Mouse (Mus musculus) gastrocnemius, postnatal 36 days (tissue): Measurements from ENCODE around the gene Dpm2. TPM values are rescaled to one million over a fixed set of nuclear protein-coding genes. Genes with fewer than 3 reads are reported as not detected.

Experiments
- DNase-seq, 2 experiments: peaks; one replicate each; pipeline ENCODE4 v3.0.0; 2022
- intact Hi-C: fragments of 180-260 bp; cut with DNase I; formaldehyde crosslinking; loops from one replicate; pipeline ENCODE4 v1.15.1; 2025
- long read RNA-seq, 2 experiments: library from polyadenylated mRNA; stranded (forward); transcript quantifications; one replicate each; pipeline ENCODE4 v2.0.0; 2021
- total RNA-seq, 2 experiments: library from RNA; stranded (reverse); gene quantifications; 2 replicates each; pipeline ENCODE4 v1.2.3; 2021

The Dpm2 gene
- 10 to 100 TPM; 10.3 to 11.0 TPM for total RNA-seq
- long read RNA-seq, experiment 1, transcript Dpm2-201 (4 exons, 869 nt), result major isoform, 12 of 19 reads
- long read RNA-seq, experiment 1, partial matches to known transcripts, result 2 of 19 reads
- long read RNA-seq, experiment 1, other reads (novel, unspliced or antisense), result 3 of 19 reads
- long read RNA-seq, experiment 2, transcript Dpm2-201 (4 exons, 869 nt), result major isoform, 14 of 21 reads
- long read RNA-seq, experiment 2, partial matches to known transcripts, result 1 of 21 reads
- long read RNA-seq, experiment 2, other reads (novel, unspliced or antisense), result 6 of 21 reads

DNA sequence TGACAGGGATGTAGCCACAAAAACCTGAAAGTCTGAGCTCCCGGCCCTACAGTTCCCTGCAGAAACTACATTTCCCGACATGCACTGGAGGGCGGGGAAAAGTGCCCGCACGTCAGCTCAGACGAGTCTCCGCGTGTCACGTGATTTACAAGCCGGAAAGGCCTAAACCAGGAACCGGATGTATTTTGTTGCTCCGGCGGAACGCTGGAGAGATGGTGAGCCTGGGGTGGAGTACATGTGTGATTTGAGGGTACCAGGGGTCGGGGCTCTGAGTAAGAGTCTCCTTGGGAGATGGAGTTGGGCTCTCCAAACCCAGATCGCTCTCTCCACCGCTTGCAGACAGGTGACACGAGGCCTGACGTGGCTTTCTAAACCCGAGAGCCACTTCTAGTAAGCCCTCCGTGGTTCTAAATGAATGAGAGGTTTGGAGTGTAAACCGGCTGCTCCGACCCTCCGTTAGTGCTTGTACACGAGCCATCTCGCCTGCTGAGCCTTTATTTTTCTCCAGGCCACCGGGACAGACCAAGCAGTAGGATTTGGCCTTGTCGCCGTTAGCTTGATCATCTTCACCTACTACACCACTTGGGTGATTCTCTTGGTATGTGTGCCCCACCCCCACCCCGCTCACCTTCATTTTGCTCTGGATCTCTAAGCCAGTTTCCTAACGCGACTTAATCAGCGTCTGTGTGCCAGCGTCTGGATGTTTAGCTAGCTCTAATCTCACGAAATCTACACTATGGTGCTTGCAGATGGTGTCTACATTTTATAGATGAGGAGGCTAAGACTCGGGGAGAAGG is at the start of gene Dpm2:
Gene Dpm2 (plus strand): TSS at position 161 of the 797 bp plus-strand sequence.
- peak; percentile 80 to 87 for DNase-seq
- intact Hi-C loops, result no loop called here

DNA sequence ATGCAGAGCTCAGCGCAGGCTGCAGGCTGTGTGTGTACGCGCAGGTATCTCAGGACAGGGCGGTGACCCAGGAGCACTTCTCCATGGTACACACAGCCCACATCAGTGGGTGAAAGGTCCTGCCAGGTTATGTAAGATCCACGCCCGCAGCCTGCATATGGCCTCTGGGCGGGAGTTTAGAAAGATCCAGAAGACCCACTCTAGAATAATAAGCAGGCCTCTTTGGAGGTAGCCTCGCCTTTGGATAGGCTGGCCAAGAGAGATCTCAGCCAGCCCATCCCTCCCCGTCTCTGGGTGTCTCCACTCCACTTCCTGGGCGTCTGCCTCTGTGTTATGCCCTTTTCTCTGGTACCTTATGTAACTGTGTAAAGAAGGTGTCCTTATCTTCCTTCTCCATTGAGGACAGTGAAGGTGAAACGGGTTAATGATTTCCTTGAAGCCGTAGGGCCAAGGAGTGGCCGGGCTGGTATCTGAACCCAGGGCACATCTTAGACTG is 46.1 kb upstream of the Dpm2 start:
- DNase-seq, result no peak
- intact Hi-C loops, result no loop called here

DNA sequence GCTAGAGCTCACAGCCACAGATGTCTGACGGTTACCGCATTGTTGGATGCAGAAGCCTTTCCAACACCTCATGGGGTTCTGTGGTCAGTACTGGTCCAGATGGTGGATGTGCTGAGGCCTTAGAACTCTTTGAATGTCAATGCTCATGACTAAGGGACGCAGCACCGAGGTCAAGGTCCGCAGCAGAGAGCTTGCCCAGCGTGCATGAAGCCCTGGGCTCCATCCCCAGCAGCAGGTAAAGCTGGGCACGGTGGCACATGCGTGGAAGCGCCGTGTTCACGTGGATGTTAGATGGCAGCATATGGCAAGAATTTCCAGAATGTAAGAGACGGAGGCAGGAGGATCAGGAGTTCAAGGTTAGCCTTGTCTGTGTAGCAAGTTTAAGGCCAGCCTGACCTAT is 44.8 kb upstream of the Dpm2 start:
- intact Hi-C loops, result no loop called here
- DNase-seq, result no peak

DNA sequence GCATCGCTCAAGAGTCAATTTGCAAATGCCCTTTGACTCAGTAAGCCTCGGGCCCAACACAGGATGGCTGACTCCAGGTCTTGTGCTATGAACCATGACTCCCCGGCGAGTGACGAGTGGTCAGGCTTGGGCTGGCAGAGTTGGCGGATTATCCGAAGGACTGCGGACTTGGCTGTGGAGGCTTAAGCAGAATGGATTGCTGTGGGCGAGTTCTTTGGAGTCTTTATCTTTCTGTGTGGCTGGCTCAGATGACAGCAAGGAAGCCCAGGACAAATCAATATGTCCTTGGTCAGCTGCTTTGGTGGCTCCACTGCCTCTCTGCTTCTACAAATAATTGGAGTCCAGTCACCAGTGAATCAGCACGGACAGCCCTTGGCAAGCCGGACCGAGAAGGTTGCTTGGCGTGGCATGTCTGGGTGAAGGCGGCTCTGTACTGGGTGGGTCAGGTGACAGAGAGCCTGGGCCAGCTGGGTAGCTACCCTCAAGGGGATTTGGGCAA is 43.1 kb upstream of the Dpm2 start:
- DNase-seq, result no peak

DNA sequence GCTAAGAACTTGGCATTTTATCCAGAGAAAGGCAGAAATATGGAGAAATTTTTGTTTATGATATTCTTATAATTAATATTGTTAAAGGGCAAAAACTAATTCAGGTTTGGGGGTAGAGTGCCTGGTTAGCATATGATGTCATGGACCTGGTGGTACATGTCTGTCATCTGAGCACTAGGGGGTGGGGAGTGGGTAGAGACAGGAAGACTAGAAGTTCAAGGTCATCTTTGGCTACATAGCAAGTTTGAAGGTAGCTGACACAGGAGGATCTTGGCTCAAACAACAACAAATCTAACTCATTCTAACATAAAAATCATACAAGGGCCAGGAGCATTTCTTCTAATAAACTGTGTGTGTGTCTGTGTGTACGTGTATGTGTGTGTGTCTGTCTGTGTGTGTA is 42.3 kb upstream of the Dpm2 start:
- DNase-seq, result no peak
- intact Hi-C loops, result no loop called here

More for the DNA sequence above, 43.1 kb upstream of the Dpm2 start:
- intact Hi-C loops, result no loop called here

DNA sequence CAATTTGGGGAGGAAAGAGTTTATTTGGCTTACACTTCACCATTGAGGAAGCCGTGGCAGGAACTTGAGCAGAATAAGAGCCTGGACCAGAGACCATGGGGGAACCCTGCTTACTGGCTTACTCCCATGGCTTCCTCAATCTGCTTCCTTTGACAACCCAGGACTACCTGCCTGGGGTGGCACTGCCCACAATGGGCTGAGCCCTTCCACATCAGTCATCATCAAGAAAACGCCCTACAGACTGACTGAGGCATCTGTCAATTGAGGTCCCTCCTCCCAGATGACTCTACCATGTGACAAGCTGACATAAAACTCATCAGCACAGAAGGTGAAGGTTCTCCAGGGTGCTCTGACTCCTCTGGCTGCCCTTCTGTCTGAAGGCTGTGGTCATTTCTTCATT is 40.2 kb upstream of the Dpm2 start:
- intact Hi-C loops, result no loop called here
- no peak for DNase-seq

DNA sequence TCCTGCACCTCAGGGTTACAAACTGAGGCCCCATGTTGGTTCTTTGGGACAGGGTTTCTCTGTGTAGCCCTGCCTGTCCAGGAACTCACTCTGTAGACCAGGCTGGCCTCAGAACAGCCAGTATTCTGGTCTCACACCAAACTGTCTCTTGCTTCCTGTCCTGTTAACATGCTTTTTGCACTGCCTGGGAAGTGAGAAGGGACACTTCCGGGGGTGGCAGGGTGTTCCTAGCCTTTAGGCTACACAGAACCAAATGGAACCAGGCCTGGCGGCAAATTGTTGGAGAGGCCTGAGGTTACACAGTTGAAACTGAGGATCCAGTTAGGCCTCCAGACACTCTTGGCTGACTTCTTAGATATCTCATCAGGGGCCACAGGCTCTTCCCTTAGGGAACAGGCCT is 37.5 kb upstream of the Dpm2 start:
- intact Hi-C loops, result no loop called here
- no peak for DNase-seq

DNA sequence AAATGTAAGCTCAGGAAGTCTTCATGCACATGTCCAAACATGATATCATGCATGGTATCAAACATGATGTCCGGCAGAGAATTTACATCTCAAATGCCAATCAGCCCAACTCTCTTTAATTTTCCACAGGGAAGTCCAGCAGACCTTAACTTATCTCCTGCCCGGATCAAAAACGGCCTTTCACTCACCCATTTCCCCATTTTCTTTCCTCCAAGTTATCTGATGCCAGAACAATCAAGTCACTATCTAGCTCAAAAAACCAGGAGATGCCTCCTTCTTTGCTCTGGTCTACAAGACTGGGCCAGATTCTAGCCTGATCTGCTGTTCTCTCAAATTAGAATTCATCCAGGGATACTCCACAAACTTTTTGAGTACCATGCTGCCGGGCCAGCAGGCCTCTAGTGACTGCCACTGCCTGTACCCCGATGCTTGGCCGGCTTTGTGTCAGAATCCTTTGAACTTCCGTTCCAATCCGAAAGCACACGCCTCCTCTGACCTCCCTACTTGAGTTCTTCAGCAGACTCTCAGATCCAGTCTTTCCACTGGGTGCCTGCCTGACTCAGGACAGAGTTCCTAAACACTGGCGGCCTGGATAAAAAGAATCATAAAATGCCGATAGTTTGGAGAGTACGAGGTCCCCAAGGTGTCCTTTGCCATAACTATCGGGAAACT is 36.5 kb upstream of the Dpm2 start:
- no peak for DNase-seq
- intact Hi-C loops, result no loop called here

DNA sequence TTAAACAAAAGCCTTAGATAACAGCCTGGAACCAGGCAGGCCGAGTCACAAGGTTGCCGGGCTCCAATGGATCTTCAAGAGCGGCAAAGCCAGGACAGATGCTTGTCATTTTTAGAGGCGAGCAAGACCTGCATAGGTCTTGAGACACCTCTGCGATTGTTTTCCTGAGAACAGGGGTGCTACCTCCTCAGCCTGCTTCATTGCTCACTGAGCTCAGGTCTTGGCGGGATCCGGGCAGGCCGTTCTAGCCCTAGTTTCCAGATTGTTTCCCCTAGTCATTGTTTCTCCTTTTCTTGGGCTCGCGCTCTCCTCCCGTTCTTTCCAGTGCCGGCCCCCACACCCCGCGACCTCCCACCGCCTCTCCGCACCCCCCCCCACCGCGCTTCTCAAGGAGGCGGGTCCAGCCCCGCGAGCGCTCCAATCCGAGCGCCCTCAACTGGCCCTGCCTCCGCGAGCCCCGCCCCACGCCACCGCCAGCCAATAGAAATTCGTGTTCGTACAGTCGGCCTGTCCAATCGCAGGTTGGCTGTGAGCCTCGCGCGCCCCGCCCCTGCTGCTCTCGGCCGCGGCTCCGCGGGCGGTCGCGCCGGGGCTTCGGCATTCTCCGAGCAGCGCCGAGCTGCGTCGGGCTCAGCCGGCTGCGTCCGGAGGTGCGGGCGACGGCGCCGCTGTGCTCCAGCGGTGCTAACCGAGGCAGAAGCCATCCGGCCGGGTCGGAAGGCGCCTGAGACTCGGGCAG is 35.8 kb upstream of the Dpm2 start, which contains the start of gene Fam102a:
Gene Fam102a (plus strand): TSS at position 600 of the 739 bp plus-strand sequence.
- peak; percentile 99 to 100 for DNase-seq
- intact Hi-C loops, result no loop called here

DNA sequence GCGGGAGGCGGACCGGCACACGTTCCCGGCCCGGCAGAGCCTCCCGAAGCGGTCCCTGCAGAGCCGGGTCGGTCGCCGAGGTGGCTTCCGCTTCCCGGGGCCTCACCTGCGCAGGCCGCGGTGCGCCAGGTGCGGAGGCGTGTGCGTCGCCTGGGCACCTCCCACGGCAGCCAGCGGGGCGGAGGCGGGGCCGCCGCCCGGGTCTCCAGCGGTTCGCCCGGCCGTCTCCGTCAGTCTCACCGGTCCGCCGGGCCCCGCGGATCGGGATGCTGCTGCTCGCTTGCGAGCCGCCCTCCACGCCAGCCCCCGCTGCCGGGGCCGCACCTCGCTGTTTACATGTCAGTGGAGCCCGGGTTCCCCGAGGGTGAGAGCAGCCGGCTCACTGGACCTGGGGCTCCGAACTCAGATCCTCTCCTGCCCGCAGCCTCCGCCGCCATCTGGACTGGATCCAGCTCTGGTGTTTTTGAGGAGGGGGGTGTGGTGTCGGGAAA is 35.1 kb upstream of the Dpm2 start:
- intact Hi-C loops, result no loop called here
- peak; percentile 35 to 48 for DNase-seq

DNA sequence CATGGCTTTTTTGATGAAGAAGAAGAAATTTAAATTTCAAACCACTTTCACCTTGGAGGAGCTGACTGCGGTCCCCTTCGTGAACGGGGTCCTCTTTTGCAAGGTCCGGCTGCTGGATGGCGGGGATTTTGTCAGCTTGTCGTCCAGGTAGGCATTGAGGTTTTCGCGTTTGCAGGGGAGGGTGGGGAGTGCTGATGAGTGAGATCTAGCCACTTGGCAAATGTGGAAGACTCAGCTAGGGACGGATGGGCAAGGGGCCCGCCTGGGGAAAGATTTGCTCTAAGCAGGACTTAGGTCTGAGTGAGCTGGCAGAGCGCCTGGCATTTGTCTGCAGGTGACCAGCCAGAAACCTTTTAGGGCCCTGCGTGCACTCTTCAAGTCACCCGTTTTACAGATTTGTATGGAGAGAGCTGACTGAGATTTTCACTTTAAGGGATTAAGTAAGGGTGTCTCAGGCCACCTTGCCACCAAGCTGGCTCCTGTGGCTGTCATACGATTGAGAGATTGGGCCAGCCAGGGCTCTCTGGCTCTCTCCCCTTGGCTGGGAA is 34.5 kb upstream of the Dpm2 start:
- intact Hi-C loops, result no loop called here
- peak in 1 of 2 experiments; percentile 43 for DNase-seq

DNA sequence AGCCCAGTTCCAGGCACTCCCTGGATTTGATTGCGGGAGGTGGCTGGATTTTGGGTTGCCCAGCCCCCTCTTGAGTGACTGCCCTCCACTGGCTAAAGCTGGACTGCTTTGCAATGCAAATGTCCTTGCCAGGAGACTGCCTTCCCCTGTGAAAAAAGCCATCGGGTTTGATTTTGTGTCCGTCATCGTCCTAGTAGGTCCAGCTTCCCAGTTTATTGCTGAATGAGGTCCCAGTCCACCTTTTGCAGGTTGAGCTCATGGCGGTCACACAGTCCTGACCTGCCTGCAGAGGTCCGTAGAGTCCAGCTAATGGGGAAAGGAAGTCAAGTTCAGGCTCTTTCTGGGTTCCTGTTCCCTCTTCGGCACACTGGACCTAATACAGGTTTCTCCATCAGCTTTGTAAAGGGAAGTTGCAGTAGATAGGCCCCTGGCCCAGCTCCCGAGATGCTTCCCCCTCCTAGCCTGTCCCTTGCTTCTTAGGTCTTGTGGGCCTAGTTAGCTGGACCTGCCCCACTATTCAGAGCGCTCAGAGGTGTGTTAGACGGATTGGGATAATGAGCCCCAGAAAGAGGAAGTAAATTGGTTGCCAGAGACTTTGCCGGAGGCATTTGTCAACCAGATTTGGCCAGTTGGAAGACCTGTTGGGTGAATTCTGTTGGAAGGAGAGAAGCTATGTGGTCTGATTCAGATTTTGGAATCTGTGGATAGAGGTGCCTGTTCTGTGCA is 33.9 kb upstream of the Dpm2 start:
- peak in 1 of 2 experiments; percentile 27 for DNase-seq
- intact Hi-C loops, result no loop called here

DNA sequence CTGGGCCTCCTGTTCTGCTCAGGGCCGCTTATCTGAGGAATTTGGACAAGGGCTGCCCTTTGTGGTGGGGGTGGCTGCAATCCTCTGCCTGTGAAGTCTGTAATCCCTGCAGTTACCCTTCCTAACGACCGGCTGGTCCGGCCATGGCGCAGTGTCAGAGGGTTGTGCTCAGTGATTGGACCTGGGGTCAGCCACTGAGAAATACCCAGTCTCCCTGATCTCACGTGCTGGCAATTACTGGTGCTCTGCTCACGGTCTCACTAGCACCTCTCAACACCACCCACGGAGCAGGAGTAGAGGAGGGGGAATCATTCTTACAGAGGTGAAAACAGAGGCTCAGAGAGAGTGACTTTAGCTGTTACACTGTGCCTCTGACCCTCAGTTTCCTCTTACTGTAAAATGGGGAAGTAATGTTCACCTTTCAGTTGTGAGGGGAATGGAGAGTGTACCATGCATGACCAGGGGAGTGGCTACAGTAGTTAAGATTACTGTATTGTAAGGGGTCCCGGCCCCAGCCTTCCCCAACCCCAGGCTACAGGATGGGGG is 33.2 kb upstream of the Dpm2 start:
- intact Hi-C loops, result no loop called here

DNA sequence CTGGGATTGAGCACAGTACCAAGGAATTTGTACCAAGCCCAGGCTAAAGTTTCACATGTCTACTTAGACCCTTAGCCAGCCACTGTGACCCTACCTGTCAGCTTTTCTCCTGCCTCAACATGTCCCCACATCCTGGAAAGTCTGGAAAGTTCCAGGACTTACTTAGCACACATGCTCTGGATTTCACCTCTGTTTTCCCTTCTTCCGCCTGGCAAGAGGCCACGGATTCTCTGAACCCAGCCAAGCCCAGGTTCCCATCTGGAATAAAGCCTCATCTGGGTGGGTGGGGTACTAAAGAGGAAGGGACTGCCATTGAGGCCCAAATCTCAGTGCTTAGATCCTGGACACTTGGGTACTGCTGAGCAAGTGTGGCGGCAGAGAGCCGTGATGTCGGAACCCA is 32.7 kb upstream of the Dpm2 start:
- intact Hi-C loops, result no loop called here
- DNase-seq, result no peak

More for the DNA sequence above, 33.2 kb upstream of the Dpm2 start:
- no peak for DNase-seq

DNA sequence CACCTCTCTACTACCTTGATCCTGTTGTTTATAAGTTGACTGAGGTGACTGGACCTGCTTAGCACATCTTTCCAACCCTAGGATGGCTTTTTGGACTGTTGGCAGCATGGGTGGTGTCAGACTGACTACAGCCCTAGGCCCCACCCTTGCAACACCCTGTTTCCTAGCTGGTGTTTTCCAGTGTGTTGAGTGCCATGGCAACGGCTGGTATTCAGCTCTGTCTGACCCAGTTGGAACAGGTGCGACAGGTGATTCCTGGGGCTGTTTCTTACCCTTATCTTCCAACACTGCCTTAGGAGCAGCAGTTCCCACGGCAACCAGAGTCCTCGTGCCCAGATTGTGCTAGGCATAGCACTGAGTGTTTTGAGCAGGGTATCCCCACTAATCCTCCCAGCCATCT is 32.2 kb upstream of the Dpm2 start:
- intact Hi-C loops, result no loop called here
- DNase-seq, result no peak

DNA sequence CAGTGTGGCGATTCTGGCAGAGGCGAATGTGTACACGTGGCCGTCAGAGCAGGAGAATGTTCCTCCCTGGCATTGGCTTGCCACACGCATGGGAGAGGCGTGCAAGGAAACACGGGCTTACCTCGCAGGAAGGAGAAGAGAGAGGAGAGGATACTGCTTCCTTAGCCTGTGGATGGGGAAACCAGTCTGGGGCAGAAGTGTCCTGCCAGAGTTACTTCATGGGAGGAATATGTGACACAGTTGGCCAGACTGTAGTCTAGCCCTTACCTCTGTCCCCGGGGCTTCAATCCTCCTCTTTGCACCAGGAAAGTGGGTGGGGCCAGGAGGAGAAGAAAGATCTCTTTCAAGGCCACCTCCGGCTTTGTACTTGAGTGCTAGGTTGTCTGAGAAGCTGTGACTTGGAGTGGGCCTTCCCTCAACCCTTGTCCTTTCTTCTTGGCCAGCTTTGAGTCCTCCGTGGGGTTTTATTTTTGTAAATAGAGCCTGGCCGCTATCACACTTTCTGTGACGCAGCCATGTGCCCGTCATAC is 31.1 kb upstream of the Dpm2 start:
- DNase-seq, result no peak
- intact Hi-C loops, result no loop called here

DNA sequence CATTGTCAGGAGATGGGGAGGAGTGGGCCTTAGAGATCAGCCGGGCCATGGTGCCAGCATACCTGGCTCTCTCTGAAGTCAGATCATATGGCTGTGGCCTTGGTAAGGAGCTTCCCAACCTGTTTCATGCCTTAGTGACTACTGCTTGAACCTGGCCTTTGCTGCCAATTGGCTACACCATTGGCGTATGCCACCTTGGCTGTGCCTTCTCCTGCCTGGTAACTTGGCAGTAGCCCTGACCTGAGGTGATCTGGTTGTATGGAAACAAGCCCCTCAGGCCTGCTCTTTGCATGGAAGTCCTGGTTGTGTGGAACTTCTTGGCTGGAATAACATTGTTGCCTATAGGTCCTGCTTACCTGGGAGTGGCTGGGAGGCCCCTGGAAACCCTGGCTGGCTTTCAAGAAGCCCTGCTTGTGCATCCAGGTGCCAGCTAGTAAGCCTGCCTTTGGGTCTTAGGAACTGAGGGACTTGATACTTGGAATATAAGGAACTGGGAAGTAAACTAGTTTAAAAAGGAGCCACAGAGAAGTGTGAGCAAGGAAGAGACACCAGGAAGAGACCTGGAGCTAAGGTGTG is 29.2 kb upstream of the Dpm2 start:
- intact Hi-C loops, result no loop called here
- DNase-seq, result no peak

DNA sequence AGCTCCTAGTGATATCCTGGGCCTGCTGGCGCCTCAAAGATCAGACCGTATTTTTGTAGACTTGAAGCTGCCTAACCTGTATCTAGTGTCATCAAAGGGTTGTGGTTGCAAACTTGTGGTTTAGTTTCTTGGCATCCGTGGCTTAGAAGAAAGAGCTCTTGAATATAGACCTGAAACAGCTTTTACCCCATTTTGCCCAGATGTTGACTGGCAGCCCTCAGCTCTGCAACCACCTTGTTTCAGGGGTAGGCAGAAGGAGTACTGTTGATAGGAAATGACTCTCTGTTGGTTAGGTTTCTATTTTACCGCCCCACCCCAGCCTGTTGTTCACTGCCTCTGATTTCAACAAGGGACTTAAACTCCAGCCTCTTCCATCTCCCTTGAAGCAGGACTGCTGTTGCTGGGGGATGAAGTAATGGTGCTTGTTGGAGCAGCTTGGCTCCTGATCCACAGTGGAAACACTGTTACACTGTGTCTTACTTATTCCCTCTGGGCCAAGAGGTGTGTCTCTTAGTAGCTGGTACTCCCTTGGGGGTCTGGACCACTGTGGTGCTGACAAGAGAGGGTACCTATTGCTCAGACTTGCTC is 28.6 kb upstream of the Dpm2 start:
- no peak for DNase-seq
- intact Hi-C loops, result no loop called here
